Mouse (Mus musculus): Measurements from ENCODE around the gene Larp7.

DNA sequence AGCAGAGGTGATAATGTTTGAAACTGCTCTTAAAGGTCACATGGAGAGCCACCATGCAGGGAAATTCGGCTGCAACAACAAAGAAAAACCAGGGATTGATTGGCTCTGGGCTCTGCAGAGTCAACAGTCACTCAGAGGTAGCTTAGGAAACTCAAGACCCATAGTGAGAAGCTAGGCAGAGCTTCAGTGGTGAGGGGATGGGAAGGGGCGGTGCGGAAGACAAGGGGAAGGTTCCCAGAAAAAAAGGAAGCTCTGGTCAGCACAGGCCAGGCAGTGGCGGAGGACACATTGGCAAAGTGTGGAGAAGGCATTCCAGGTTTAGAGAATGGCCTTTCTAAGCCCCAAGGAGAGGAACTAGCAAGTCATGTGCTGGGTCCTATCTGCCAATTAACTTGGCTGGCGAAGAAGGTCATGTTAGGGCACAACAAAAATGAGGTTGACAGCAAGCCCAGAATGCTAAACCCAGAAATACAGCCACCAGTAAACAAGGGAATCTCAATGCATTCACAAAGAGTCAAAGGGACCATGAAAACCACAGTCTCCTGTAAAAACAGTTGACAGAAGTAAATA lies 25.6 kb downstream of the Larp7 start:
- TF ChIP-seq CTCF (IDR thresholded peaks at IDR 0.05; ENCODE audit: low read depth, low read length): no peak
- TF ChIP-seq POLR2A (IDR thresholded peaks at IDR 0.05; ENCODE audit: extremely low read depth, insufficient read depth, low read length): no peak
